Mouse (Mus musculus) G1E (cell line): ENCODE data around the gene Slc5a4a.

Experiments used
- CTCF ChIP-seq: IDR thresholded peaks from 2 replicates; pipeline ENCODE4 v1.5.1; 2012; ENCODE audit warnings: low read depth, low read length, inconsistent platforms, mixed read lengths
- GATA1 ChIP-seq: IDR thresholded peaks from 2 replicates; pipeline ENCODE4 v1.6.1; 2012; ENCODE audit warnings: borderline replicate concordance, low read length, inconsistent platforms, mixed read lengths
- POLR2AphosphoS5 ChIP-seq: IDR thresholded peaks from 2 replicates; pipeline ENCODE4 v1.6.1; 2012; ENCODE audit warnings: low read depth, low read length, inconsistent platforms; ENCODE audit not compliant: insufficient replicate concordance
- TAL1 ChIP-seq: conservative IDR thresholded peaks from 2 replicates; pipeline ENCODE4 v1.6.1; 2012; ENCODE audit warnings: low read depth, low read length, inconsistent platforms, mixed read lengths

GRCm38 (mm10) chr10:76120124-76120711 lies 27.0 kb upstream of the Slc5a4a start:
- TF ChIP-seq CTCF: no peak
- TF ChIP-seq GATA1: no peak
- TF ChIP-seq TAL1: no peak
- TF ChIP-seq POLR2AphosphoS5: no peak
